Mouse (Mus musculus) liver, embryonic 14.5 days (tissue): ENCODE data around the gene Calcoco1. TPM values are rescaled to one million over a fixed set of nuclear protein-coding genes. Genes with fewer than 3 reads are reported as not detected.
A peak's percentile ranks its signal among the peaks of the same experiment; 100 is the strongest.

Experiments
- ATAC-seq: fragments of 200-750 bp; cut with Nextera tagmentation; 2 replicates; pipeline ENCODE4 v1.8.0; 2017; ENCODE audit warnings: moderate number of reproducible peaks, mild to moderate bottlenecking, moderate library complexity; ENCODE audit not compliant: insufficient read depth
- DNase-seq, 3 experiments: peaks; one replicate each; pipeline ENCODE4 v3.0.0-alpha.2; 2012 to 2013; ENCODE audit warnings: low read depth in 3 of 3, low spot score in 3 of 3
- H3K27ac ChIP-seq: fragments of 300-500 bp; sonication (generic); 2 replicates; pipeline ENCODE4 v1.5.1; 2014; ENCODE audit warnings: moderate library complexity, mild to moderate bottlenecking, control low read depth, inconsistent platforms
- H3K27me3 ChIP-seq: fragments of 300-500 bp; sonication (generic); 2 replicates; pipeline ENCODE4 v1.6.1; 2014; ENCODE audit warnings: mild to moderate bottlenecking, low read length, moderate library complexity; ENCODE audit not compliant: control insufficient read depth, insufficient read depth
- H3K36me3 ChIP-seq: fragments of 300-500 bp; sonication (generic); replicated peaks from 2 replicates; pipeline ENCODE4 v1.6.1; 2014; ENCODE audit warnings: low read depth; ENCODE audit not compliant: control insufficient read depth, insufficient read depth
- H3K4me1 ChIP-seq, 2 experiments: fragments of 200-500 bp in 1 of 2; fragments of 300-500 bp in 1 of 2; sonication (generic) in 1 of 2; replicated peaks; 2 replicates each; pipeline ENCODE4 v1.6.1; 2012 to 2014; ENCODE audit warnings: antibody characterized with exemption in 1 of 2, inconsistent platforms in 1 of 2, low read length in 1 of 2; ENCODE audit not compliant: control insufficient read depth in 2 of 2, insufficient read depth in 2 of 2
- H3K4me2 ChIP-seq: fragments of 300-500 bp; sonication (generic); 2 replicates; pipeline ENCODE4 v1.6.1; 2014; ENCODE audit warnings: low read depth, mild to moderate bottlenecking, control low read depth, moderate library complexity
- H3K4me3 ChIP-seq, 2 experiments: fragments of 200-500 bp in 1 of 2; fragments of 300-500 bp in 1 of 2; sonication (generic) in 1 of 2; 2 replicates each; pipeline ENCODE4 v1.5.1; 2012 to 2014; ENCODE audit warnings: low read depth in 2 of 2, low read length in 2 of 2, mild to moderate bottlenecking in 2 of 2, control low read depth in 1 of 2, inconsistent platforms in 1 of 2, moderate library complexity in 1 of 2; ENCODE audit not compliant: insufficient read depth in 1 of 2
- H3K9ac ChIP-seq: fragments of 300-500 bp; sonication (generic); replicated peaks from 2 replicates; pipeline ENCODE4 v1.6.1; 2014; ENCODE audit warnings: mild to moderate bottlenecking, control low read depth, moderate library complexity
- H3K9me3 ChIP-seq: fragments of 300-500 bp; sonication (generic); 2 replicates; pipeline ENCODE4 v1.6.1; 2016; ENCODE audit warnings: low read length, mixed read lengths; ENCODE audit not compliant: control insufficient read depth
- CTCF ChIP-seq: IDR thresholded peaks from 2 replicates; pipeline ENCODE4 v1.5.1; 2016; ENCODE audit warnings: antibody characterized with exemption, low read depth, control low read depth
- EP300 ChIP-seq: IDR thresholded peaks from 2 replicates; pipeline ENCODE4 v1.6.1; 2016; ENCODE audit warnings: antibody characterized with exemption, low read depth
- WGBS: fragments of 180-500 bp; shearing (Covaris S2); extraction: QIAGEN DNeasy Blood & Tissue Kit; methylation state at CpG from one replicate; pipeline ENCODE4 v1.1.7; 2014; ENCODE audit not compliant: insufficient replicate concordance; 5-methylcytosine and 5-hydroxymethylcytosine counted together
- polyA plus RNA-seq, 2 experiments: library from polyadenylated mRNA; depleted of rRNA in 1 of 2; stranded (reverse) in 1 of 2; unstranded in 1 of 2; fragments of >200 nt; fragmentation: Nextera tagmentation in 1 of 2; extraction: Ambion mirVana in 1 of 2; gene quantifications; 2 replicates each; pipeline versions ENCODE4 v1.2.1 to v1.2.3; 2012 to 2014

Gene Calcoco1
- polyA plus RNA-seq, 2 experiments = 5.7 to 8.4 TPM

DNA sequence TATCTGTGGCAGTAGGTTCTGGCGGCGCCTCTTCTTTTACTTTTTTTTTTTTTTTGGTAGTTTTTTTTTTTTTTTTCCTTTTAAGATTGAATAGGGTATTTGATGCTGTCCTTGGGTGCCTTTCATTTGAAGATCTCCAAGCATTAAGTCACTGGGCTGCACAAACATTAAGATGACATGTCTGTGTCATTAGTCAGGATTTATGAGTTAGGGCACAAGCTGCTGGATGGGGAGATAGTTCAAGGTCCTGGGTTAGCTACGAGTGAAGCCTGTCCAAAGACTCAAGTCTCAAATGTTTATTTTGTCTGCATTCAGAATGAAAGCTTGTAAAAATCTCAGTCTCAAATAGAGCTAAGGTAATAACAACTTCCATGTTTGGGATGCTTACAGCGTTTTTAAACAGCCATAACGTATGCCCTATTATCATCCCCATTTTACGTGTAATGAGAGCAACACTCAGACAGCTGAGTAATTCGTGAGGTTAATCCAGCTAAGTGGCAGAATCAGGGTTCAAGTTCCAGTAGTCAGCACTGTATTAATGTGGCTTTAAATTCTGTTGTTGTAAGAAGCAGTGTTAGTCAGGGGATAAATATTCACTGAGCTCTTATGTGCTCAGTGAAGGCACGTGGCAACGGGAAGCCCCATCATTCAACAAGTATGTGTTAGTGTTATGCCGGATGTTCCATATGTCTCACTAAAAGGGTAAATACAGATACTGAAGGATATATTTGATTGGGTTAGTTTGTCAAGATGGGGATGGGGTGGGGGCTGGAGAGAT, 1.6 kb upstream of the Calcoco1 start:
- no peak for DNase-seq
- peaks cover 2 to 12% of the 10 kb centered on the region in 2 experiments; a peak in 3 of 4 replicates for H3K4me1 ChIP-seq
- H3K27me3 ChIP-seq = no peaks in the 10 kb centered on the region
- 74% methylated on average over 10 of the region's 10 CpGs for WGBS
- H3K4me3 ChIP-seq = no peak overlapping the region
- no peak overlapping the region for H3K4me2 ChIP-seq
- no peaks in the 10 kb centered on the region for H3K36me3 ChIP-seq
- no peak overlapping the region for H3K9ac ChIP-seq
- no peak overlapping the region for H3K27ac ChIP-seq
- no peaks in the 10 kb centered on the region for H3K9me3 ChIP-seq
- no peak for ATAC-seq
- no peak for TF ChIP-seq CTCF
- TF ChIP-seq EP300 = no peak

- no peak overlapping the region for H3K9ac ChIP-seq
- WGBS = 54% methylated on average over 4 of the region's 4 CpGs
- H3K27me3 ChIP-seq = no peaks in the 10 kb centered on the region
- DNase-seq = no peak
- no peak overlapping the region for H3K27ac ChIP-seq
- H3K4me3 ChIP-seq = peak overlapping the region; percentile 57 to 74
- peaks cover 2 to 12% of the 10 kb centered on the region in 2 experiments; a peak in 3 of 4 replicates for H3K4me1 ChIP-seq
- TF ChIP-seq CTCF = no peak
- ATAC-seq = peak; percentile 11; the same call in 1 of the 2 replicates
- H3K4me2 ChIP-seq = peak overlapping the region; percentile 56
- H3K36me3 ChIP-seq = no peaks in the 10 kb centered on the region
- no peaks in the 10 kb centered on the region for H3K9me3 ChIP-seq
These were observed 538 bp upstream of the Calcoco1 start for GRCm38 (mm10) chr15:102722500-102722931.

DNA sequence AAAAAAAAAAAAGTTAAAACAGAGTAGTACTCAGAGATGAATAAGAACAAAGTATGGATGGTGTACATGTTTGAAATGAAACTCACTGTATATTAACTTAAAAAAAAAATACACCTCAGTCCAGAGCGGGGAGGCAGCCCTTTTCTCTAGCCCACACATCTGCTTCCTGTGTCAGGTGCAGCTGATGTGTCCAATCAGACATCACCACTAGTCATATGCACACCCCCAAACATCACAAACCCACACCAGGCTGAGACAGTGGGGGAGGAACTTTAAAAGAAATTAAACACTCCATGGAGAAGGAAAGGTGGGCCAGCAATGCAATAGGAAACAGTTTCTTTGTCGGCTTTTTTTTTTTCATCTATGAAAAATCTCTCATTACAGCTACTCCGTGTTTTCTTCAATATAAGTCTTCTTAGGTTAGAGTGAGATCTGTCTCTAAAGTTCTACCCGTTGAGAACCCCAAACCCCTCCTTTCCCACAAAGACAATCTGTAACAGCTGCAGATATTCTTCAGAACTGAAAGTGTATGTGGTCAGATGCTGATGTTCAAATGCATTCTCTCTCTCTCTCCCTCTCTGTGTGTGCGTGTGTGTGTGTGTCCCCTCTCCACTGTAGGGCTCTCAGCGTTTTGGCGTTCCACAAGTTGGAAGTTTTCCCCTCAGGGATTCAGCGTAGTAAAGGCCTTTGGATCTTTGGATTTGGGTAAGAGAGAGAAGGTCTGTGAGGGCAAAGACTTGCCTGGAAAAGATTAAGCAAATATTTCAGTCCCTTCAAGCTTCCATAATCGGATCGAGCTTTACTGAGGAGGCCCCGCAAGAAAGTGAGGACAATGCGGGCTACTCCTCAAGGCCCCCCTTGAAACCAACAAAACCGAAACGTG, 721 bp downstream of the Calcoco1 start:
- Histone ChIP-seq H3K27me3 (no peaks in the 10 kb centered on the region), H3K4me2 (peak overlapping the region; percentile 78), H3K27ac (no peak overlapping the region; the same call in 1 of the 2 replicates), H3K4me3 (peak overlapping the region; percentile 74 to 95), H3K36me3 (no peaks in the 10 kb centered on the region), H3K4me1 (peaks cover 2 to 12% of the 10 kb centered on the region in 2 experiments; a peak in 3 of 4 replicates), H3K9me3 (no peaks in the 10 kb centered on the region), H3K9ac (peak overlapping the region; percentile 77)
- 14% methylated on average over 14 of the region's 14 CpGs for WGBS
- DNase-seq = no peak
- ATAC-seq = no peak
- no peak for TF ChIP-seq EP300
- TF ChIP-seq CTCF = no peak

- H3K4me3 ChIP-seq = no peak overlapping the region
- H3K27ac ChIP-seq = no peak overlapping the region
- WGBS = 72% methylated on average over 12 of the region's 12 CpGs
- H3K9me3 ChIP-seq = no peaks in the 10 kb centered on the region
- peaks cover 0 to 3% of the 10 kb centered on the region in 2 experiments; a peak in 3 of 4 replicates for H3K4me1 ChIP-seq
- ATAC-seq (no peak), DNase-seq (no peak)
- H3K4me2 ChIP-seq = no peak overlapping the region
- H3K36me3 ChIP-seq = no peaks in the 10 kb centered on the region
- H3K27me3 ChIP-seq = no peaks in the 10 kb centered on the region
- TF ChIP-seq CTCF (no peak), EP300 (no peak)
- H3K9ac ChIP-seq = no peak overlapping the region
These were observed 5.8 kb downstream of the Calcoco1 start for GRCm38 (mm10) chr15:102716132-102716531.
